14 mouse cellular contexts compared by ENCODE assay signal in genomic region chr14:73838890-73839289, GRCm38 (mm10).
A peak's percentile ranks its signal among the peaks of the same experiment; 100 is the strongest.
DNase-seq lines count a peak whose midpoint lies in the region; ATAC-seq lines count a peak whose summit lies in the region.
"Had no signal": no experiment of that assay in that cellular context is flagged by ENCODE, and none has a peak within 500 bp of the region (broad histone marks: within the 10 kb centered on the region; RNA-seq: fewer than 3 reads in every experiment).

No protein-coding gene starts in this region.

- no peaks in the 10 kb centered on the region for H3K4me1 ChIP-seq in intestine, embryonic 16.5 days (ENCODE audit: control insufficient read depth, insufficient read depth, low read length)
- H3K4me1 ChIP-seq in intestine, embryonic 15.5 days (replicated peaks), result no peaks in the 10 kb centered on the region
- no peaks in the 10 kb centered on the region for H3K4me1 ChIP-seq in midbrain, embryonic 11.5 days (ENCODE audit: control insufficient read depth, insufficient read depth, low read length)
- H3K4me1 ChIP-seq: embryonic facial prominence, embryonic 15.5 days; hindbrain, embryonic 15.5 days; liver, embryonic 13.5 days had no signal

- H3K9me3 ChIP-seq in intestine, embryonic 16.5 days (ENCODE audit: control insufficient read depth, low read length), result no peaks in the 10 kb centered on the region
- no peaks in the 10 kb centered on the region for H3K9me3 ChIP-seq in intestine, embryonic 15.5 days
- no peaks in the 10 kb centered on the region for H3K9me3 ChIP-seq in midbrain, embryonic 11.5 days (ENCODE audit: control insufficient read depth, low read length)
- H3K9me3 ChIP-seq: embryonic facial prominence, embryonic 15.5 days; hindbrain, embryonic 15.5 days; liver, embryonic 13.5 days had no signal

- H3K36me3 ChIP-seq in intestine, embryonic 16.5 days (ENCODE audit: control insufficient read depth, insufficient read depth, low read length), result no peaks in the 10 kb centered on the region
- no peaks in the 10 kb centered on the region for H3K36me3 ChIP-seq in intestine, embryonic 15.5 days
- H3K36me3 ChIP-seq in midbrain, embryonic 11.5 days (ENCODE audit: control insufficient read depth, insufficient read depth, low read length), result no peaks in the 10 kb centered on the region
- H3K36me3 ChIP-seq: embryonic facial prominence, embryonic 15.5 days; hindbrain, embryonic 15.5 days; liver, embryonic 13.5 days had no signal

- no peak overlapping the region for H3K27ac ChIP-seq in intestine, embryonic 16.5 days (ENCODE audit: low read length)
- no peak overlapping the region for H3K27ac ChIP-seq in intestine, embryonic 15.5 days
- no peak overlapping the region for H3K27ac ChIP-seq in midbrain, embryonic 11.5 days (ENCODE audit: low read depth, low read length)
- H3K27ac ChIP-seq: embryonic facial prominence, embryonic 15.5 days; hindbrain, embryonic 15.5 days; liver, embryonic 13.5 days had no signal

- H3K4me3 ChIP-seq in intestine, embryonic 16.5 days (ENCODE audit: low read length), result no peak overlapping the region
- no peak overlapping the region for H3K4me3 ChIP-seq in intestine, embryonic 15.5 days (replicated peaks)
- no peak overlapping the region for H3K4me3 ChIP-seq in midbrain, embryonic 11.5 days (ENCODE audit: low read depth, low read length)
- H3K4me3 ChIP-seq: embryonic facial prominence, embryonic 15.5 days; hindbrain, embryonic 15.5 days; liver, embryonic 13.5 days had no signal

- peak; percentile 74 for ATAC-seq in intestine, embryonic 16.5 days
- no peak for ATAC-seq in intestine, embryonic 15.5 days
- ATAC-seq in hematopoietic stem cell, adult 5-6 weeks (replicated peaks in 1 of 2; ENCODE audit: insufficient read depth in 1 of 2, low FRiP score in 2 of 2, low TSS enrichment in 1 of 2, low read depth in 1 of 2, poor library complexity in 2 of 2, severe bottlenecking in 2 of 2), result peak; percentile 45 to 46; a peak in 1 of 4 replicates
- ATAC-seq in midbrain, embryonic 11.5 days (ENCODE audit: low FRiP score), result no peak
- ATAC-seq: midbrain, embryonic 16.5 days had no signal

- H3K27me3 ChIP-seq in intestine, embryonic 16.5 days (replicated peaks; ENCODE audit: control insufficient read depth, insufficient read depth, low read length), result no peaks in the 10 kb centered on the region
- no peaks in the 10 kb centered on the region for H3K27me3 ChIP-seq in intestine, embryonic 15.5 days (replicated peaks)
- H3K27me3 ChIP-seq in midbrain, embryonic 11.5 days (ENCODE audit: control insufficient read depth, insufficient read depth, low read length), result no peaks in the 10 kb centered on the region
- H3K27me3 ChIP-seq: embryonic facial prominence, embryonic 15.5 days; hindbrain, embryonic 15.5 days; liver, embryonic 13.5 days had no signal

- DNase-seq in 3T3-L1 (ENCODE audit: low read depth, low spot score) (peak; percentile 72), NIH3T3 (ENCODE audit: low read depth) (peak; percentile 49)
- DNase-seq in midbrain, embryonic 11.5 days (ENCODE audit: low spot score, missing footprints), result no peak
- DNase-seq in frontal cortex, postnatal 14 days (ENCODE audit: low spot score in 2 of 2), result no peak
- no peak for DNase-seq in cerebellum, postnatal 25 days
- DNase-seq: cerebellum, adult 11-12 months; liver, embryonic 13.5 days; spleen, adult 18-20 months had no signal

- WGBS in intestine, embryonic 16.5 days, result 58% methylated on average over 6 of the region's 6 CpGs
- WGBS in intestine, embryonic 15.5 days, result 63% methylated on average over 6 of the region's 6 CpGs
- 88% methylated on average over 6 of the region's 6 CpGs for whole genome bisulfite sequencing in midbrain, embryonic 11.5 days

- no peak overlapping the region for H3K9ac ChIP-seq in intestine, embryonic 16.5 days (ENCODE audit: low read depth, low read length)
- H3K9ac ChIP-seq in intestine, embryonic 15.5 days, result no peak overlapping the region
- no peak overlapping the region for H3K9ac ChIP-seq in midbrain, embryonic 11.5 days (ENCODE audit: low read length)
- H3K9ac ChIP-seq: embryonic facial prominence, embryonic 15.5 days; hindbrain, embryonic 15.5 days; liver, embryonic 13.5 days had no signal

- no peak overlapping the region for H3K4me2 ChIP-seq in intestine, embryonic 16.5 days (ENCODE audit: low read depth, low read length)
- no peak overlapping the region for H3K4me2 ChIP-seq in intestine, embryonic 15.5 days (replicated peaks)
- no peak overlapping the region for H3K4me2 ChIP-seq in midbrain, embryonic 11.5 days
- H3K4me2 ChIP-seq: embryonic facial prominence, embryonic 15.5 days; hindbrain, embryonic 15.5 days; liver, embryonic 13.5 days had no signal

Comparison
In these comparisons a context has a peak if more than half of its experiments do, and no peak if none do; other contexts are left out.
1. ATAC-seq: peak in intestine, embryonic 16.5 days (single experiment) and hematopoietic stem cell, adult 5-6 weeks (2 of 2); none in intestine, embryonic 15.5 days (single experiment) and midbrain, embryonic 11.5 days (single experiment).
2. DNase-seq: peak in 3T3-L1 (single experiment) and NIH3T3 (single experiment); none in midbrain, embryonic 11.5 days (single experiment), frontal cortex, postnatal 14 days (0 of 2) and cerebellum, postnatal 25 days (0 of 2).